Mouse (Mus musculus): ENCODE measurements at regions not wholly inside any gene's neighbourhood (a gene's known extent, or its start where the extent isn't known, plus 50 kb on each side); places are given as distances from the start of the nearest gene placed in this dataset.

- TF ChIP-seq CTCF (IDR thresholded peaks at IDR 0.05; ENCODE audit: borderline replicate concordance, insufficient read depth, low read depth, low read length) (no peak), POLR2A (IDR thresholded peaks at IDR 0.05; ENCODE audit: borderline replicate concordance, insufficient read depth, low read length) (no peak)
- Histone ChIP-seq H3K4me1 (ENCODE audit: control insufficient read depth, insufficient read depth, low read length) (no peaks in the 10 kb centered on the region), H3K4me3 (replicated peaks; ENCODE audit: insufficient read depth, low read depth, low read length) (no peak overlapping the region), H3K27me3 (ENCODE audit: control insufficient read depth, insufficient read depth, low read length) (no peaks in the 10 kb centered on the region), H3K27ac (ENCODE audit: insufficient read depth, low read length) (no peak overlapping the region)
- 87% methylated on average over 7 of the region's 7 CpGs for WGBS
- DNase-seq, result no peak
These were observed 368.5 kb downstream of the Gm45692 start for GRCm38 (mm10) chr8:26487866-26488265.

GRCm38 (mm10) chr8:26488590-26488989 lies 369.3 kb downstream of the Gm45692 start:
- H3K4me3 ChIP-seq (replicated peaks; ENCODE audit: insufficient read depth, low read depth, low read length), result no peak overlapping the region
- no peaks in the 10 kb centered on the region for H3K4me1 ChIP-seq (ENCODE audit: control insufficient read depth, insufficient read depth, low read length)
- WGBS, result 52% methylated on average over 8 of the region's 8 CpGs

GRCm38 (mm10) chr8:26501196-26501813 lies 382.0 kb downstream of the Gm45692 start:
- no peaks in the 10 kb centered on the region for H3K27me3 ChIP-seq (ENCODE audit: control insufficient read depth, insufficient read depth, low read length)
- TF ChIP-seq CTCF (IDR thresholded peaks at IDR 0.05; ENCODE audit: borderline replicate concordance, insufficient read depth, low read depth, low read length), result no peak
- no peak overlapping the region for H3K27ac ChIP-seq (ENCODE audit: insufficient read depth, low read length)
- H3K4me1 ChIP-seq (ENCODE audit: control insufficient read depth, insufficient read depth, low read length), result no peaks in the 10 kb centered on the region
- no peak for DNase-seq
- WGBS, result 95% methylated on average over 9 of the region's 9 CpGs
- no peak overlapping the region for H3K4me3 ChIP-seq (replicated peaks; ENCODE audit: insufficient read depth, low read depth, low read length)

More at GRCm38 (mm10) chr8:26488590-26488989, 369.3 kb downstream of the Gm45692 start:
- no peak overlapping the region for H3K27ac ChIP-seq (ENCODE audit: insufficient read depth, low read length)
- TF ChIP-seq POLR2A (IDR thresholded peaks at IDR 0.05; ENCODE audit: borderline replicate concordance, insufficient read depth, low read length), result no peak
- TF ChIP-seq CTCF (IDR thresholded peaks at IDR 0.05; ENCODE audit: borderline replicate concordance, insufficient read depth, low read depth, low read length), result no peak
- DNase-seq, result no peak
- no peaks in the 10 kb centered on the region for H3K27me3 ChIP-seq (ENCODE audit: control insufficient read depth, insufficient read depth, low read length)

GRCm38 (mm10) chr8:26501814-26502572 lies 382.7 kb downstream of the Gm45692 start:
- Histone ChIP-seq H3K4me1 (ENCODE audit: control insufficient read depth, insufficient read depth, low read length) (no peaks in the 10 kb centered on the region), H3K4me3 (replicated peaks; ENCODE audit: insufficient read depth, low read depth, low read length) (no peak overlapping the region), H3K27ac (ENCODE audit: insufficient read depth, low read length) (no peak overlapping the region), H3K27me3 (ENCODE audit: control insufficient read depth, insufficient read depth, low read length) (no peaks in the 10 kb centered on the region)
- DNase-seq, result no peak
- TF ChIP-seq POLR2A (IDR thresholded peaks at IDR 0.05; ENCODE audit: borderline replicate concordance, insufficient read depth, low read length), result no peak
- no peak for TF ChIP-seq CTCF (IDR thresholded peaks at IDR 0.05; ENCODE audit: borderline replicate concordance, insufficient read depth, low read depth, low read length)
- 76% methylated on average over 11 of the region's 11 CpGs for WGBS

- H3K4me3 ChIP-seq (replicated peaks; ENCODE audit: insufficient read depth, low read depth, low read length), result no peak overlapping the region
- TF ChIP-seq CTCF (IDR thresholded peaks at IDR 0.05; ENCODE audit: borderline replicate concordance, insufficient read depth, low read depth, low read length), result 0 out of 2 replicates have a peak, but pooled peaks have one; percentile 25
- TF ChIP-seq POLR2A (IDR thresholded peaks at IDR 0.05; ENCODE audit: borderline replicate concordance, insufficient read depth, low read length), result no peak
- no peaks in the 10 kb centered on the region; the same call in 1 of the 2 replicates for H3K4me1 ChIP-seq (ENCODE audit: control insufficient read depth, insufficient read depth, low read length)
- H3K27ac ChIP-seq (ENCODE audit: insufficient read depth, low read length), result no peak overlapping the region
- H3K27me3 ChIP-seq (ENCODE audit: control insufficient read depth, insufficient read depth, low read length), result no peaks in the 10 kb centered on the region
- DNase-seq, result peak in 1 of 2 experiments; percentile 6
- WGBS, result 32% methylated on average over 4 of the region's 4 CpGs
These were observed 383.4 kb downstream of the Gm45692 start for GRCm38 (mm10) chr8:26502772-26503171.

GRCm38 (mm10) chr8:26503918-26504317 lies 384.6 kb downstream of the Gm45692 start:
- DNase-seq, result no peak
- no peak for TF ChIP-seq CTCF (IDR thresholded peaks at IDR 0.05; ENCODE audit: borderline replicate concordance, insufficient read depth, low read depth, low read length)
- no peak for TF ChIP-seq POLR2A (IDR thresholded peaks at IDR 0.05; ENCODE audit: borderline replicate concordance, insufficient read depth, low read length)
- Histone ChIP-seq H3K4me1 (ENCODE audit: control insufficient read depth, insufficient read depth, low read length) (no peaks in the 10 kb centered on the region; the same call in 1 of the 2 replicates), H3K27me3 (ENCODE audit: control insufficient read depth, insufficient read depth, low read length) (no peaks in the 10 kb centered on the region), H3K4me3 (replicated peaks; ENCODE audit: insufficient read depth, low read depth, low read length) (no peak overlapping the region), H3K27ac (ENCODE audit: insufficient read depth, low read length) (no peak overlapping the region)
- WGBS, result 87% methylated on average over 4 of the region's 4 CpGs

GRCm38 (mm10) chr8:26504319-26505035 lies 385.1 kb downstream of the Gm45692 start:
- no peaks in the 10 kb centered on the region for H3K27me3 ChIP-seq (ENCODE audit: control insufficient read depth, insufficient read depth, low read length)
- H3K4me3 ChIP-seq (replicated peaks; ENCODE audit: insufficient read depth, low read depth, low read length), result no peak overlapping the region
- TF ChIP-seq CTCF (IDR thresholded peaks at IDR 0.05; ENCODE audit: borderline replicate concordance, insufficient read depth, low read depth, low read length) (no peak), POLR2A (IDR thresholded peaks at IDR 0.05; ENCODE audit: borderline replicate concordance, insufficient read depth, low read length) (no peak)
- H3K27ac ChIP-seq (ENCODE audit: insufficient read depth, low read length), result no peak overlapping the region
- WGBS, result 79% methylated on average over 16 of the region's 16 CpGs
- no peak for DNase-seq
- H3K4me1 ChIP-seq (ENCODE audit: control insufficient read depth, insufficient read depth, low read length), result no peaks in the 10 kb centered on the region; the same call in 1 of the 2 replicates

Measured in cerebellum, adult 2 months (tissue).